Mouse (Mus musculus) urinary bladder, postnatal 36 days (tissue): ENCODE measurements around the gene Sgsm3.

ENCODE experiments used
- DNase-seq, 2 experiments: peaks; one replicate each; pipeline ENCODE4 v3.0.0; 2022; ENCODE audit warnings: low spot score in 2 of 2, mixed read lengths in 1 of 2

Gene Sgsm3

DNA sequence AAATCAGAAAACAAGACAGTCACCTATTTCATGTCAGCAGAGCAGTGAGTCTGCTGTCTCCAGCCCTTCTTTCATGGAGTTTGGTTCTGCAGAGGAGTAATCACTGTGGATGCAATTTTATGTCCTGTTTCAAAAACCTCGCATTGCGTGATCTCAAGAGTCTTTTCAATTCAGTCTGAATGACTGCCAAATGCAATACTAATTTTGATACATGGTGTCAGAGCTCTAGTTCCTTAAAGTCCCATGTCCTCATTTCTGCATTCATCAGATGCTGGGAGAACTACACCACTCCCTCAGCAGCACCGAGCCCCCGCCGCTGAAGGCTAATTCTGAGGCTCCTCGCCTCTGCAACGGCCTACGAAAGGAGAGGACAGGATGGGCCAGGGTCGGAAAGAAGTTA, 46.3 kb downstream of the Sgsm3 start:
- no peak for DNase-seq

DNA sequence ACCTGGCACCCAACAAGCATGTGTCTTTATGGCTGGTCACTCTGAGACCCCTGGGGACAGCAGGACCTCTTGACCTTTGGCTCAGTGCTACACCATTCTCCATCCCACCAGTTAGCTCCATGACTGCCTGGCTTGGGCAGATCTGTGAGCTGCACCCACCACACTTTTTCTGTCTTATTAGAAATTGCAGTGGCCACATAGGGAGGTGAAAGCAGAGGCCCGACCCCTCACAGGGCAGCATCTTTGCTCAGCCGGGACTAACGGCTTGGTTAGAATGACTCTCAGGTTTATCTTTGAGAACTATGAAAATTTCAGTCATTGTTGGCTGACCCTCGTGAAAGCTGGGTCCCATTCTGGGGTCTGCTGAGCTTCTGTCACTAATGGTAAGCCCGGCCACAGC, 49.3 kb downstream of the Sgsm3 start:
- DNase-seq: no peak

DNA sequence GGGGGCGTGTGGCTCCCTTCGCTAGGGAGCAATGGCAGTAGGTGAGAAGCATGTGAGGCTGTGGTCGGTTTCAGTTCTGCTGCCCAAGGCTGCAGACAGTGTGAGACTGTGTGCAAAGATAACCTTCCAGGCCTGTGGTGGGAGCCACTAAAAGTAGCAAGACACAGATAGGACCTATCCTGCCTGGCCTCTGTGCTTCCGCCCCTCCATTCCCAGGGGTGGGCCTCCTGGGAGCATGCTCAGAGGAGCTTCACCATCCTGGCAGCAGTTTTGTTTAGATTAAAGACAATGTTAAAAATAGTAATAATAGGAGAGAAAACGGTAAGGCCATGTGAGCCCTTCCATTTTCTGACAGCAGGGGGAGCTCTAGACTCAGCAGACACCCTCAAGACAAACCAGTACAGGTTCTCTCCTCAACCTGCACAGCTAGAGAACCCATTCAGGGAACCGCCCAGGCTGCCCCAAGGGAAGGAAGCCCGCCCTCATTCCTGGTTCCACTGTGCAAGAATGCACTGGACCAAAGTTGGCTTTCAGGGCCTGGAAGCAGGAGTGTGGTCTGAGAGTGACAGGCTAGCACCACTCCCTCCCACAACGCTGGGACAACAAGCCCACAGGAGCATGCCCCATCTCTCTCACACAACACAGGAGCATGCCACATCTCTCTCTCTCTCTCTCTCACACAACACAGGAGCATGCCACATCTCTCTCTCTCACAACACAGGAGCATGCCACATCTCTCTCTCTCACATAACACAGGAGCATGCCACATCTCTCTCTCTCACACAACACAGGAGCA, 50.0 kb downstream of the Sgsm3 start:
- peak; percentile 76 to 80 for DNase-seq

DNA sequence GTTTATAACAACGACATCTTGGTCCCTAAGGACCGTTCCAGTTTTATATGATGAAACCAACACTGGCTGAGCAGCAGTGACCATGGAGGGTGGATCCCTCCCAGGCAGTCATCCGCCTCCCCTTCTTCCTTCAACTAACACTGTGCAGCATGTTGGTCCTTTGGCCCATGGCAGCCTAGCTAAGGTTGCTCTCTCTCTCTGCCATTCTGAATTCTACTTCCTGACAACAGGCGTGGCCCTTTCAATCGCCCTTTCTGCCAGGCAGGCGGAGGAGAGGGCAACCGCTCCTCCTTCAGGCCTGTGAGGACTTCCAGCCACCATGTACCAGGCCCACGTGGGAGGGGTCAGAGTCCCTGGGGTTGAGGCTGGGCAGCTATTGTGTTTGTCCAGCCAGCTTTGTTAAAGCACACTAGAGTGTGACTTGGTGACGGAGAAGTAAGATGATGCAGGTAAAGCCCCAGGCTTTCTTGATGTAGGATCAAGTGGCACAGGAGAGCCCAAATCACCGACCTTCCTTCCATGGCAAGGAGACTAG, 53.4 kb downstream of the Sgsm3 start:
- no peak for DNase-seq

DNA sequence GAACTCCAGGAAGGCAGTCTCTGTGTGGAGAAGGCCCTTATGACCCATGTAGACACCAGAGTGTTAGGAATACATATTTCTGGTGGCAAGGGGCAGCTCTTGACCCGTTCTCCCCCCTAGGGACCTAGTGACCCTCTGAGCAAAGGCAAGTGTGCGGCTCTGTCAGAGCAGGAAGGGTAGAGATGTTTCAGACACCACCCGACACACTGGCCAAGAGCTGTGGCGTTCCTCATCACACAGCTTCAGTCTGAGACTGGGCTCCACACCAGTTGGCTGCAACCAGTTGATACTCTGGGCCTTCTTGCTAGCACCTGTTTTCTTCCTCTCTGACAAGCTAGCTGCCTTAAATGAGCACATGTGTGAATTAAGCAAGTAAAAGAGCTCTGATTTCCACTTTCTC, 54.0 kb downstream of the Sgsm3 start:
- no peak for DNase-seq

DNA sequence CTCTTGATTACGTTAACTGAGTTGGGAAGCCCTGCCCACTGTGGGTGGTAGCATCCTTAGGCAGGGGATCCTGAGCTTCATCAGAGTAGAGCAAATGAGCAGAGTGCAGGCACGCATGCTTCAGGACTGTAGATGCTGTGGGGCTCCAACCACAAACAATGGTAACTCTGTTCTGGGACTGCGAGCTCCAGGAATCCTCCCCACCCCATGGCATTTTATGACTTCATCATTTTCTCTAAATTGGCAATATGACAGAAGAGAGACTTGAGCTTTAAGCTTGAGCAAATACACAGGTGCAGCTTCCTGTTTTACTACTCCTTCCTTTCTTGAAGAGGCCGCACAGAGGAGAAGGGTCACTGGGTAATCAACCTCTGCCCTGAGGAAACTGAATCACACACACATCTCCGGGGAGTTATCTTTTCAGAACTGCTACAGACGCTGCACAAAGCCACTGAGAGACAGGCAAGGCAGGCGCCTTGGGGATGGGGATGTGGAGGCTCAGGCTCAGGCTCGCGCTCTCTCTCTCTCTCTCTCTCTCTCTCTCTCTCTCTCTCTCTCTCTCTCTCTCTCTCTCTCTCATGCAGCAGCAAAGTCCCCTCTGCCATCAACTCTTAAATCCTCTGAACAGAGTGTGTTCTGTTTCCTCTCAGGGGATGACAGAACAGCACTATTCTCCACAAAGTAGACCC, 55.5 kb downstream of the Sgsm3 start:
- no peak for DNase-seq

DNA sequence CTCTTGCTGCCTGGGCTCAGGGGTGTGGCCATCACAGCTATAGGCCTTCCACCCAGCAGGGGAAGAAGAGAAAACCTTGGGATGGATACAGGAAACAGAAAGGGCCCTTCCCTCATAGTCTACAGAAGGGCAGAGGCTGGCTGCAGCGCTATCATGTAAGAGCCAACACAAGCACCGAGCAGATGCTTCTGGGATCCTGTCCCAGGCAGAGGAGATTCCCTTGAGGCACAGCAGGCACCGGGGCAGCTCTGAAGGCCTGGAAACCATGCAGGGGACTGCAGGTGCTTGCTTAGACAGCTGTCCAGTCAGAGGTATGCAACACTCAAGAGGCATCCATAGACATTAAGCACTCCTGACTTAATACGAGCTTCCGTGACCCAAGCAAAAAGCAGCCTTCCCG, 56.6 kb downstream of the Sgsm3 start:
- DNase-seq: no peak

DNA sequence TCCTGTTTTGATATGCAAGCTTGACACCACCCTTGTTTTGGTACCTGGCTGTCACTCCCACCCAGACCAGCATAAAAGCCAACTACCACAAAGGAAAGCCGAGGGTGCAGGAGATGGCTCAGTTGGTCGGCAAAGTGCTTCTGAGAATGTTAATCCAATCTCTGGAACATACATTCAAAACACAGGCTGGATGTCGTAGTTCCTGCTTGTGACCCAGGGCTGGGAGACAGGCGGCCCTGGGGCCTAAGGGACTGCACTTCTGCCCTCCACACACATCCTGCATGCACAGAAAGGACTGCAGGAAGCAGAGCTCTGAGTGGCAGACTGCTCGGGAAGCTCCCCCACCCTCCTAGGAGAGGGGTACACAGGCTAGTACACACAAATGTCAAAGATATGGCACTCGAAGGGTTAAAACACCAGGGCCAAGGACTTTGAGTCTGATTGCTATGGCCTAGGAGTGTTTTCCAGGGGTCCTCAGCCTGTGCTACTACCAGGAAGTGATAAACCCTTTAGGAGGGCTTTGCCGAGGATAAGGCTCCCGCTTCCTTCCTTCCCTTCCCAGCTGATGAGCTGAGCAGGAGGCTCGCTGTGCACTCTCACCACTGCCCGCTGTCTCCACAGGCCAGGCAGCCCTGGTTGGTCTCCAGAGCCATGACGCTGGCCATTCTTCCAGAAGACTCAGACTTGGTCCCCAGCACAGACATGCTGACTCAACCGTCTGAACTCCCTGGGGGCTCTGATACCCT, 58.0 kb downstream of the Sgsm3 start:
- no peak for DNase-seq

DNA sequence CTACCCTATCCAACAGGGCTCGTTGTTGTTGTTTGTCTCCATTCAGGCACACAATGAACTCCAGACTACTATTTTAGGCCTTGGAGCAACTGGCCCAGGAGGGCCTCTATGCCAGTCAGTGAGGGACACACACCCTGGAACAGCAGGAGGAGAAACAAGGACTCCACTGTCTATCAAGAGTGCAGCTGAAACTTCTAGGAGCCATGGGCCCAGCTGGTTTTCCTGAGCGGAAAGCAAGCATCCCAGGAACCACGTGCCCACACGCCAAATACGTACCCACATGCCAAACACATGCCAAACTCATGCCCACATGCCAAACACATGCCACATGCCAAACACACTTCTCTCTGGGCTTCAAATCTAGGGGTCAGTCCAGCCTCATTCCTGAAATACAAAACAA, 60.9 kb downstream of the Sgsm3 start:
- no peak for DNase-seq

DNA sequence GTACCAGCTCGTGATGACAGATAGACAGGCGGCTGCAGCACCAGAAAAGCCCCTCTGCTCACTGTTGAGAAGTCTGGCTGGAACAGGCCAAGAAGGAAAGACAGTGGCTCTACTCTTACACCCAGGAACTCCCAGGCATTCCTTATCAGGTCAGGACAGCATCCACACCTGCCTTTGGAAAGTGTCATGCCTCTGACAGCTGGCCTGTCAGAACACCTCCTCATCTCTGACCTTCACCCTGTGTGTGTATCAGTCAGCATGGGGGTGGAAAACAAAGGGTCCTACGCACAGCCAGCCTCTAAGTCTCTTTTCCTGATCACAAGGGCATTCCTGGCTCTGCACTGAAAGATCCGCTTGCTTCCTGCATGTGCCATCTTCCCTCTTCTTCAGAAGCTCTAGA, 64.2 kb downstream of the Sgsm3 start:
- DNase-seq: no peak

DNA sequence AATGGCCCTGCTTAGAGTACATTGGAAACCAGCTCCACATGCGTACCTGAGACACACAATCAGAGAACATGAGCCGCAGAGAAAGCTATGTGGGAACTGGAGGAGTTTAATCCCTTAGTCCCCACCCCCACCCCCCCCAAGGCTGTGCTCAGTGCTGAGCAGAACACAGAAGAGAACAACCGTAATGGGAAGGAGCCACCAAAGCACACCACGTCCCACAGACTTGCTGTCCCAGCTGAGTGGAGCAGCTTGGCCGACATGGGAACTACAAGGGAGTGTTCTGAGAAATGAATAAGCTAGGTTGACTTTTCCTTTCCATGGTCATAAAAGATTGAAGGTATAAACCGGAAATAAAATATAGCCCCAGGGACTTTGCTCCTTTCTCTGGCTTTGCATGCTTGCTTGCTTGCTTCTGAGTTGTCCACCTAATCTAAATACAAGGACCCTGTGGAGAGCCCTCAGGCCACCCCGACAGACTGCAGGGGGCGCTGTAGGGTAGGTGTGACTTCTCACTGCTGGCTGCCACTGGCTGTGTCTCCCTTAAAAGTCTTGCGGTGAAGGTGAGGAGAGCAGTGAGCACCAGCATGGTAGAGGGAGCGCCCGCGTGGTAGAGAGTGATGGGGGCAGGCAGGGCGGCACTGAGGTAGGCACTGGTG, 64.8 kb downstream of the Sgsm3 start:
- no peak for DNase-seq

DNA sequence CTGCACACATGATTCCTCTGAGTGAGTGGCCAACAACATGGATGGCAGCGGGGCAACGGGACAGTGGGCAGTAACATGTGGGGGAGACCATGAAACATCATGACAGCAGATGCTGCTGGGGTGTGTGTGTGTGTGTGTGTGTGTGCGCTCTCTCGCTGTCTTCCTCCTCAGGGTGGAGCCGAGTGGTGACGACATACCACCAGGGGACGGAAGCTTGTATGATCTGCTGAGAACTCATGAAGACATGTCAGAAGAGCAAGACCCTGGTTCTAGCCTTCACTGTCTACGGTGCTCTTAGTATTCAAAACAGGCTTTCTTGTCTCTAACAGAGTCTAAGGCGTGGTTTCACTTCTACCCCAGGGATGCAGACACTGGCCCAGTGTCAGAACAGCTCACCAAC, 66.9 kb downstream of the Sgsm3 start:
- DNase-seq: no peak

DNA sequence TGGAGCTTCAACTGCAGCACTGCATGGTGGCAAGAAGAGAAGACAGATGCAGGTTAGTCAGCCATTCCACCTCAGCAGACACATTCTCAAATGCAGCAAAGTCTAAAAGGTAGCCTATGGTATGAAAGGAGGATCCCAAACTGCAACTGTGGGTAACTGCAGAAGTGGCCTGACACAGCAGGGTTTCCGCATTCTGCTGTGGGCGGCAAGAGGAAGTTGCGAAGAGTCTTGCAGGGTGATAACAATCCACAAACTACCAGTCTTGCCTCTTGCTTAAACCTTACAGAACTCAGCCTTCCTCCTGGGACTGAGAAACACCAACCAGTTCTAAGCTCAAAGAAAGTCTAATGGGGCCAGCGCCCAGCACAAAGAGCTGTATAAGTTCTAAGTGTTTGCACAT, 67.8 kb downstream of the Sgsm3 start:
- DNase-seq: no peak

DNA sequence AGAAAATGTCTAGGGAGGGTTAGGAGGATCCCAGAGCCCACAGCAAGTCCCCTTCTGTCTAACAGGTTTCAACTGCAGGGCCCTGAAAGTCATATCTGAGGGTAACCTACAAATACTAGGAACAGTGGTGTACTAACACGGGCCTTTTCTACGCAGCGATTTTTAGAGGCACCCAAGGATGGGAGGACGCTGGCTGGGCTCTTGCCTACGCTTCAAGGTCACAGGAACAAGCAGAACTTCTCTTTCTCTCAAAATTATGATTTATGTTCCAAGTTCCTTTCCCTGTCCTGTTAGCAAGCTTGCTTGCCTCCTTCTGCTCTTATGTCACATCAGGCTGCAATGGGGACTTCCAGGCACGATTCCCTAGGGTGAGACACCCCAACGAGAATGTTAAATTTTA, 68.5 kb downstream of the Sgsm3 start:
- DNase-seq: no peak

DNA sequence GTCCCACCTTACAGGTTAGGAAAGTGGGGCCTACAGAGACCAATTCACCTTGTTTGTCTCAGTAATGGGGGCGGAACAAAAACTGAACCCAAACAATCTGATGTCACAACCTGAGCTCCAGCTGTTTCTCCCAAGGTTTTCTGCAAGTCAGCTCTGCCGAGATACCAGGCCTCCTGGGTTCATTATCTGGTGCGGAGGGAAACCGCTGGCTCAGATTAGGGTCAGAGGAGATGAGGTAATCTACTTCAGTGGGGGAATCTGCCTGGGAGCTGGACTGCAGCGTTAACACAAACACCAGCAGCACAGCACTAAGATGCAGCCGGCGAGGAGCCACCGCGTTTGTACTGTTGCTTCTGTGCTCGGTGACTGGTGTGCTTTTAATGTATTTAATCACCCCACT, 69.9 kb downstream of the Sgsm3 start:
- no peak for DNase-seq

DNA sequence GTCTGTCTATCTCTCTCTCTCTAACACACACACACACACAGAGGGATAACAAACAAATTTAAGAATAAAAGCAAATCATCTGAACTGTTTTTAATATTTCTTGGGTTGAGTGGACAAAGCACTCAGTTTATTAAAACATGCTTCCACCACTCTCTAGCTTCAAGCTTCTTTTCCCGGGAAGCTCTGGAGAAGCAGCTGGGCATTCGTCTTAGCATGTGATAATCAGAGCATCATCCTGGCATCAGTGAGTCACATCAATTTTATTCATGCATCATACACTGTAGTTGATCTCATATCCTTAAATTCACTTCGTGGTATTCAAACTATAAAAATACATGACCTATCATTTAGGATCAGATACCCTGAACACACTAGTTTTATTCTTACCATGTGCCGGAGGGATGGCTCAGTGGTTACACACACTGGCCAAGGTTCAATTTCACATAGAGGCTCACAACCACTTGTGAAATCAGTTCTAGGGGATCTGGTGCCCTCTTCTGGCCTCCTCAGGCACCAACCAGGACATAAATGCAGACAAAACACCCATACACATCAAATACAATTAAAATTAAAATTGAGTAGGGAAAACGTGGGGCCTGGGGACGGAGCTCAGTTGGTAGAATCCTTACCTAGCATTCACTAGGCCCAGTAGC, 72.0 kb downstream of the Sgsm3 start:
- DNase-seq: no peak

DNA sequence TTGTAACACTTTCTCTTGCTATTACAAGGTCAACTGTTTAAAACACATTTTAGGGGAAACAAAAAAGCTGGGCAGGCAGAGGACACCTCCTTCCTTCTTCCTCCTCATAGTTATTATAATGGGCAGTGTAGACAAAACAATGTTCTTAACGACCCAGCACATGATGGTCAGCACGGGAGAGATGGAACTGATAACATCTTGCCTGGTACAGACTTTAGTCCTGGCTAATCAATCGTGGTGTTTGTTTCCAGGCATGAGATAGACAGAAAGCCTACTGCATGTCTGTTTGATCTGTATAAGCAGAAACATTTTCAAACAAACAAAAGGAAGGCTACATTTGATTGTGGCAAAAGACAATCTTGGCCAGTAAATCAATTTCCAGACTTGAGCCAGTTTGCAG, 72.9 kb downstream of the Sgsm3 start:
- no peak for DNase-seq

DNA sequence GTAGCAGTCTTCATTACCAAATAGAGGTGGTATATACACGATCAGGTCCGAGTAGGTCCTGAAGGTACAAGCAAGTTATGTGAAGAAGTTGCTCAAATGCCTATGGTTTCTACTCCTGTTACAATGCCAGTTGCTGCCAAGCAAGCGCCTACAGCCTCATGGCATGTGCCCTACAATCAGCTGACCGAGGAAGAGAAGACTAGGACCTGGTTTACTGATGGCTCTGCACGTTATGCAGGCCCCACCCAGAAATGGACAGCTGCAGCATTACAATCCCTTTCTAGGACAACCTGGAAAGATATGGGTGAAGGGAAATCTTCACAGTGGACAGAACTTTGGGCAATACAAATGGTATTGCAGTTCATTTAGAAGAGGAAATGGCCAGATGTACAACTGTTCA, 74.9 kb downstream of the Sgsm3 start:
- DNase-seq: no peak

DNA sequence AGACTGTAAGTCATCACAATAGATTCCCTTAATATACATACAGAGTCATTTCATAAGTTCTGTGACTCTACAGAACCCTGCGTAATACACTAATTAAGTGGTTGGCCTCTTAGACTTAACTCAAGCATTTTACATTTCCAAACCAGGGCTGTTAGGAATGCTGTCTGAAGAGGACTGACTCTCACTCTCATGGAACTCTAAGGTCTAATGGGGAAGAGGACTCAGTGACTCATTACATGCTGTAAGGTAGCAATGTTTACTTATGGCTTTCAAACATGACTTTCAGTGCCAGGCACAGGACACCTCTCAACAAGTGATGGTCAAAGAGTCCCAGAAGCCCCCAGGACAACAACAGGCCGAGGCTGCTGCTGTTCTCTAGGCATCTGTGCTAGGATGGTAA, 77.9 kb downstream of the Sgsm3 start:
- no peak for DNase-seq

DNA sequence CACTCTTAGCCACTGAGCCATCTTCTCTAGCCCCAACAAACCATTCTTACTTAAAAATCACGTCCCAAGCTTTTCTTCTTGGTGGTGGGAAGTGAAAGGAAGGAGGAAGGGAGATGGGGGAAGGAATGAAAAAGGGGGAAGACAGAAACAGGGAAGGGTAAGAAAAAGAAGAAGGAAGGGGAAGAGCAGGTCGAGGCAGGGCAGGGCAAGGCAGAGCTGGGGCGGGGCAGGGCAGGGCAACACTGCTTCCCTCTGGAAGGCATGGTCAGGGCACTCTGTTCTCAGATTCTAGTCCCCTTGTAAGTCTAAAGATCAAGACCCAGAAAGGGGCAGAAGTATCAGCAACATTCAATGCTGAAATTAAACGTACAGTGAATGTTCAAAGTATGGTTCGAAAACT, 80.2 kb downstream of the Sgsm3 start:
- DNase-seq: no peak

DNA sequence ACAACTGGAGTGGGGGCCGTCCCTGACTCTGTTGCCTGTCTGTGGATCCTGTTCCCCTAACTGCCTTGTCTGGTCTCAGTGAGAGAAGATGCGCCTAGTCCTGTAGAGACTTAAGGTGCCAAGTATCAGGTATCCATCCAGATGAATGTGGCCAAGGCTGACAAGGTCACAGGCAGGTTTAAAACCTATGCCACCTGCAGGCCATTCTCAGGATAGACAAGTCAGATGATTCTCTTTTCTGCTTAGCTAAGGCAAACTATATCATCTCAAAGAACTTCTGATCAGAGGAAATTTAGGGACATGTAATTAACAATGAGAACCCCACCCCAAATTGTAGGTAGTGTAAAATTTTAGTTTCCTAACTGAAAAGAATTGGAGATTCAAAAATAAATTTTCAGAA, 83.4 kb downstream of the Sgsm3 start:
- DNase-seq: no peak
